Mouse (Mus musculus) spleen, postnatal 10 days (tissue): ENCODE data around the gene Exoc6b.
A peak's percentile ranks its signal among the peaks of the same experiment; 100 is the strongest.

Experiments
- DNase-seq, 2 experiments: peaks; one replicate each; pipeline ENCODE4 v3.0.0; 2021 to 2022; ENCODE audit warnings: low spot score in 2 of 2

Exoc6b gene

DNA sequence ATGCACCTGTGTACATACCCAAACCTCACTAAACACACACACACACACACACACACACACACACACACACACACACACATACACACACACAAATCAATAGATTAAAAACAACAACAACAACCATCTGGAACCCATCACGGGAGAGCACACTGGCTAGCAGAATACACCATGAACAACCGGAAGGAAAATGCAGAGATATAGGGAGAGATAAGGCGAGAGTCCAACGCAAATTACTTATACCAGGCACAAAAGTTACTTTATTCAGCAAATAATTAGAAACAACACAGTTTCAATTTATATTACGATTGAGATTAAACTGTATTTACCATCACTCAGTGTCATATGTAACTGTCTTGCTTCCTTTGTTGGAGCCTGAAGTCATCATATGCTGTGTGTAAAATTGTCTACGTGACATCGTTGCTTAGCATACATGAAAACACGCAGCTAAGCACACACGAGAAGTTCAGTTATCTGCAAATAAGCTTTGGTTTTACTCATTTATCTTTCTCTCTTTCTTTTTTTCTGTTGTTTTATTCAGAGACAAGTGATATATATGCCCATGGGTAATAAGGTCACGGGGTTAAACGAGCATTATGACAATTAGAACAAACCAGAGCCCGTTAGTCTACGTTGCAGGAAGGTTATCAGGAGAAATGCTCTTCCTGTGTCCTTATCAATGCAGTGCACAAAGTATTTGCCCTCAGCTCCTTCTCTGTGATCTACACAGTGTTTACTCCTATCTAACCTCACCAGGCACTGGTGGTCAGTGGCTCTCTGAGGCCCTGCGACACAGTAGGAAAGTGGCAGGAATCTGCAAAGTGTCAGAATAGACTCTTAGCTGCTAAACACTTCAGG lies 186.4 kb downstream of the Exoc6b start:
- no peak for DNase-seq

DNA sequence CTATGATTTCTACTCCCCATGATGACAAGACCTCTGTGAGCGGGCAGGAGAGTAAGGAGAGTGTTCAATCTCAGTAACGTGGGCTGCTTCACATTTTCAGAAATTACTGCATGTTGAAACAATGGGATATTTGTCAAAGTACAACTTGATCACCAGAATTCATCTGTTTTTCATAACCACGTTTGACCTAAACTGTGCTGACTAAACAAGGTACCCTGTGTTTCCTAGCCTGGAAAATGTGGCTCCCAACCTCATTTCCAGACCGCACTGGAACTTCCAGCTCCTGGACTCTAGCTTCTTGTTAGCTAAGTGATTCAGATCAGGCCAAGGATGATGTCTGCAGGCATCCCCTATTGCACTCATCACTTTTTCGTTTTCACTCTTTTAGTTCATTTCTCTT lies 193.4 kb downstream of the Exoc6b start:
- DNase-seq, result no peak

DNA sequence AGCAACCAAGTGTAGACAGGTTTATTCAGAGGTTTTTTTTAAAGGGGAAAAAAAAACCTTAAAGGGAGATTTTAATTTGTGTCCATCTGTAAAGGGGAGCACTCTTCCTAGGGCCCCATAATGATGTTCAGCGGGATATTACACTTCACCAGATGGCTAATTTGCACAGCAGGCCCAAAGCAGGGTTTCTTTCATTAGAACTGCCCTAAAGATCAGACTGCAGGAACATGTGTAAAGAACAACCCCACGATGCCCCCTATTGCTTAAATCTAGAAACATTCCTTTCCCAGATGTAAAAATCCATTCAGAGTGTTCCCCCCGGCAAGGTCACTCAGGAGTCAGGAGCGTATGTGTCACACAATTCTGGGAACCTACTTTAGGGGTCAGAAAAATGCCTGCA lies 202.2 kb downstream of the Exoc6b start:
- no peak for DNase-seq

DNA sequence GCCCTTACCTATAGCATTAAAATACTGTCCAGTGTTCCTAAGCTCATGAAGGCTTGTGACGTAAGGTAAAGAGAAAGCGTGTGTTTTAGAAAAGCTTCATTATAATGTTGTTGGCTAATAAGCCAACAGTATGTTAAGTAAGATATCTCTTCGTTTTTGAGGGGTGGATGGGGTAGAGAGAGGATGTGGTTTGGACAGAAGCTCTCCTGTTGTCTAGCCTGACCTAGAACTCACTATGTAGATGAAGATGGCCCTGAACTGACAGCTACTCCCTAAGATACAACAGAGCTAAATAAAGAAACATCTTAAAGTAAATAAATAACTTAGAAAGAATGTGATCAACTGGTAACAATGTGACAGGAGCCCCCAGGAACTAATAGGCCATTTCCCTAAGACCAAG lies 204.7 kb downstream of the Exoc6b start:
- DNase-seq, result no peak

DNA sequence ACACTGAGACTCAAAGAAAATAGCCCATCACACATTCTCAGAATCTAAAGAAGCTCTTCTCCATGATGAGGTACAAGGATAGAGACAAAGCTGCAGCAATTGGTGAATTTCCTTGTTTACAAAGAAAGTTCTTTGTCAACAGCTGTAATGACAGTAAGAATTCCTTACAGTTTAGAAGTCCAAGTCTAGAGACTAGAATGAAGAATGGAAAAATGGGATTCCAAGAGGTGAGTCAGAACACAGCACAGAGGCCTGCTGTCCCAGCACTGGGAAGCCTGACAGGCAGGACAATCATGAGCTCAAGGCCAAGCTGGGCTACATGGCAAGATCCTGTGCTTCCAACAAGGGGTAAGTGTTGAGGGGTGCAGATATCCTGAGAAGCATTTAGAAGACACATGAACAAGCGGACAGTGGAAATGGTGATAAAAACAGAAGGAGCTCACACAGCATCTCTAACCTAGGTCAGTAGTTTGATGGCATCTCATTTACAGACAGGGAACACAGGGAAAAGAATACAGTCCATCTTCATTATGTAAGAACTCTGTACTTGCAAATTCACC lies 205.4 kb downstream of the Exoc6b start:
- no peak for DNase-seq

DNA sequence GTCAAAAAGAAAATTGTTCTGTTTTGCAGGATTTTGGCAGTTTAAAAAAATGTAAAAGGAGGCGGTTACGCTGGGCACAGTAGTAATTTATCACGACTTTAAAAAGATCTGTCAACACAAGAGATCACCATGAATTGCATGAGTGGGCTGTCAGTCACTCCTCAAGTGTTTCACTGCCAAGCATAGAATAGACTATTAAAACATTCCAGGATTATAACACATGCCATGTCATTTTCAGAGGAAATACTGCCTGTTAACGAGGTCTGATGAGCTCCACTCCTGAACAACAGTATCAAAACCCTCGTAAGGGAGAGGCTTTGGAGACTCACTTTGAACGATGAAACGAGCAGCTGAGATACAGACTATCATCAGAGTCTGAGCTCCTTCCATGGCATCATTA lies 223.6 kb downstream of the Exoc6b start:
- DNase-seq, result no peak

DNA sequence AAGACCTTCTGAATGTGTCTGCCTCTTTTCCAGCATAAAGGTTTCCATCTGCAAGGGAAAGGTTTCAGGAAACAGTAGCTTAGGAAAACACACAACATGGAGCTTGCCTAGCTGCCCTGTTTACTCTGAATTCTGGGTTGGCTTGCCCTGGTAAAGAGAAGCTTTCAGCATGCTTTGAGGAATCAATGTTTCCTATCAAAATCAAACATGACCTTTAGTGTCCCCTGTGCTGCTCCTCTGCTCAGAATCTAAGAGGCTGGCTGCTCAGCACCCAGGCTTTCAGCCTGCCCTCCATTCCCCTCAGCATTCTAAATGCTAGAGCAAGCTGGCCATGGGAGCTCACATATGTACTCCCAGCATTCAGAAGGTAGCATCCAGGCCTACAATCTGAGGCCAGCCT lies 228.2 kb downstream of the Exoc6b start:
- DNase-seq, result no peak

DNA sequence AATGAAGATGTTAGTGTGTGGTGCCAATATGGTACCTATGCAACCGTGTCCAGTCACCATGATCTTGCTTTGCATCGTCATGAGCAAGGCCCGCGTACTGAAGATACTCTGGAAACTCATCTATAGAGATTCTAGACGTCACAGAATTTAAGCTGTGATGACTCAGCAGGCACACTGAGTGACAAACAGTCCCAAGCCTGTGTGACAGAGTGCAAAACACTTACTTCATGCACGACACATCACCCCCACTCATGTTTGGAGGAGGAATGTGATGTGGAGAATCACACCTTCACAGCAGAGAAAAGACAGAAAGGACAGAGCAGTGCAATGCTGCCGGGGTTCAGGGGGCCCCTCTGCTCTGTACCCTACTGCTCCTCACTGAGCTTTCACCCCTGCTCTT lies 261.8 kb downstream of the Exoc6b start:
- no peak for DNase-seq

DNA sequence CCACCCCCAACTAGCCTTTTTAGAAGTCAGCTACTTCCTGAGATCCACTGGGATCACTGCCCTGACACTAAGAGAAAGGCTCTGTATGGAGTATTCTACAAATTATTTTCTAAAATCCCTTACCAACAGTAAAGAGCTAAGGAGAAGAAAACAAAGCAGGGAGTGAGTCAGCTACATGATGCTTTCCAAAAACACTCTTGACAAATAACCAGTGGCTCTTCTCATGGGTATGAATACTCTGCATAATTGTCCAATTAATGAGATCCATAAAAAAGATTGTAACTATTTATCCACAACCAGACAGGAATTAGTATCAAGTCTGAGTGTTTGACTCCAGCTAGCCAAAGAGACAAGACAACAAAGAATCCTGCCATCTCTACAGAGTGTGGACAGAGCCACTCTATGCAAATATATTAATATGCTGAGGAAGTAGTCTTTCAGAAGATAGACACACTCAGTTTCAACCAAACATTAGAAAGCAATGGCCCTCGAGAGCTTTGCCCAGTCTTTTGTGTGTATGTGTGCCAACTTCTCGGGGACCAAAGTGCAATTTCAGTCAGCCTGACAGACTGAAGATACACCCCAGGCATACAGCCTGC lies 263.1 kb downstream of the Exoc6b start:
- DNase-seq, result no peak

DNA sequence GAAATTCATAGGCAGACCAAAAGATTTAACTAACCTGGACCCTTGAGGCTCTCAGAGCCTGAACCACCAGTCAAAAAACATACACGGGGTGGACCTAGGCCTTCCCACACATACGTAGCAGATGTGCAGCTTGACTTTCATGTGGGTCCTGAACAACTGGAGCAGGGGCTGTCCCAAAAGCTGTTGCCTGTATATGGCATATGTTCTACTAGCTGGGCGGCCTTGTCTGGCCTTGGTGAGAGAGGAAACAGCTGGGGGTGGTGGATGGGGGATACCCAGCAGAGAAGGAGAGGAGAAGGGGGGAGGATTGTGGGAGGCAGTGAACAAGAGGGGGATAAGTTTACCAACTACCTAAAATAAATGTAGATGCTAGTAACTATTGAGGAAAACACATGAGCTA lies 270.6 kb downstream of the Exoc6b start:
- DNase-seq, result no peak

DNA sequence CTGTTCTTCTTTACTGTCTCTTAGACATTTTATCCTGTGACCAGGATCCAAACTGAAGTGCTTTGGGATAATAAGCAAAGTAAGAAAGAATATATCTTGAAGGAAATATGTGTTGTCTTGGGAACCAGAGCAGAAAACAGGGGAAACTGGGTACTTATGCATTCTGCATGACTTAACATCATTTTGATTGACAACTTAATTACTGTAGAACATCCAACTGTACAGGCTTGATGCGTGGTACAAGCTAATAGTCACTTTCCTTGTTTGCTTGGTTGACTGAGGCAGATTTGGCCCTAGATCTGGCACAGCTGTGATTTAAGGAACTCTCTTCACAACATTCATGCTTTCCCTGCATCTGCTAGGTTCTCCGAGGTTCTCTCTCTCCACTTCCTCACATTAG lies 285.3 kb downstream of the Exoc6b start:
- no peak for DNase-seq

DNA sequence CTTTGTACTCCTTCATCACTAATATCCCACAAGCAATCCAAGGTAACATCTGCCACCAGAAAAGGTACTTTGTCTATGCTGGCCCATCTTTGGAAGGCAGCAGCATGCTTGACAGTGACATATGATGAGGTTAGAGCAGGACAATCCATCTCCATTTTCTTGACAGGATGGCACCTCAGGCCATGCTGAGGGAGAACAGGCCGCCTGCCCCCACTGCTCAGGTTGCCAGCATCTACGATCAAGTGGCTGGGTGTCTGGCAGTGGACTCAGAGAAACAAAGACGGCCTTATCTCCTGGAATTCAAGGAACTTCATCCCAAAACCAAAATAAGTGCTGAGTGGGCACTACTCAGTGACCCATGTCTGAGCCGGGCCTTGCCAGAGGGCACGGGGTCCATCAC lies 289.3 kb downstream of the Exoc6b start:
- DNase-seq, result no peak

DNA sequence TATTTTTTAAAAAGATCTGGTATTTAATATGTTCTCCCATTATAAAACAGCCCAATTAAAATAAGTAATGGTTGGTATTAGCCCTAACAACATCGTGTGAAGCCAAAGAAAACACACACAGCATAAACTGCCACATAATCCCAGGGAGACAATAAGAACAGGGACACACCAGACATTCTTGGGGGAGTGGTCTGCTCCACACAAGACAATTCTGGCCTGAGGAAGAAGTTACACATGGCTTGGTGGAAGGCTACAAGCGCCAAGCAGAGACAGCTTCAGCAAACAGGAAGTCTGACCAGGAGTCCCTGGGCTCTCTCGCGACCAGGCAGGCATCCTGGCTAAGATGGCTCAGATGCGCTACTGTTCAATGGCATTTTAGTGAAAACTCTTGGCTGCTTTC lies 290.3 kb downstream of the Exoc6b start:
- DNase-seq, result no peak

DNA sequence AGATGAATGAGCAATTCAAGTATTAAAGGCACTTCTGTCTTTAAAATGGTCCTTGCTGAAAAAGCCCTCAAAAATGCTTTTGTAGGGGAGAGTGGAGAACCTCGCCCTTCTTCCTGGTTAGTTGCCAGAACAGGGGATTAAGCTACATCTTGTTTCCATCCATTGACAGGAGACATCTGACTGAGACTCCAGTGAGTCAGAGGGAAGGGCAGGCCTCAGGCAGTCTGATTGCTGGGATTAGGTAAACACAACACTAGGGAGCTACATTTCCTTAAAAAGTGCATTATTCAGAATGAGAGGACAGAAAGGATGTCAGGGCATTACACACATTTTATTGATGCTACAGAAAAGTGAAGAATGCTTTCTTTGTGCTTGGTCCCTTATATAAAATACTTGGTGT lies 293.4 kb downstream of the Exoc6b start:
- DNase-seq, result no peak

DNA sequence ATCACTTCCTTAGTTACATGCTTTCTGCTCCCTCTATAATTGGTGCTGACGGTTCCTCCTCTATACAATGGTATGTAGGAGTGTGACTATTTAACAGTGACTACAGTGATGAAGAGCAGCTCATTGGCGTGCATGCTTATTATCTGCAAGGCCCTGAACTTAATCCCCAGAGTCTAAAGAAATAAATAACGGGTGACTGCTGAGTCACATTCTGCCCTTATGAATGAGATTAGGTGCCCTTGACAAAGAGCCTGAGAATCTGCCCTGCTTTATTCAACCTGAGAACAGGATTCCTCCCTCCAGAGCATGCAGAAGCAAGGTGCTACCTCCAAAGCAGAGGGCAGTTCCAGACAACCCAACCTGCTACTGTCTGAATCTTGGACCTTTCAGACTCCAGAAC lies 314.0 kb downstream of the Exoc6b start:
- no peak for DNase-seq

DNA sequence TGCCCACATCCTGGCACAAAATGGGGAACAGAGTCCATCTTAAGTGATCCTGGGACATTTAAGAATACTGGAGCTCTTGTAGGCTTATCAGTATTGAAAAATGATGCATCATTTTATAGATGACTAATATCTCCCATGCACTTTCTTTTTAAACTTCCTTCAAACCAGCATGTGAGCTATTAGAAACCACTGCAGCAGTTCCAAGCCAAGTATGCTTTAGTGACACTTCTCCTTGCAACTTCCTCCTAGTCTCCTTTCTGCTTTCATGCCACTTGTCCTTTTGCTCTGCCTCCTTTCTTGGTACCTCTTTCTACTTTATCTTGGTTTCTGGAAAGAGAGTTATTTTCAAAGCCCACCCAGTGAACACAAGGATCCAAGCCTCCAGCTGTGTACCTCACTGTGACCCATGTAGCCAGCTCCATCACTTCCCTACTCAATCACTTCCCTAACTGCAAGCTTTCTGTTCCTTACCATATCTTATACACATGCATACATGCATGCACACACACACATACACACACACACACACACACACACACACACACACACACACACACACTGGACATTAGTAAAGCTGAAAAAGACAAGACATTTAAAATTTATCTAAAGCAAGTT lies 316.4 kb downstream of the Exoc6b start:
- DNase-seq, result no peak

DNA sequence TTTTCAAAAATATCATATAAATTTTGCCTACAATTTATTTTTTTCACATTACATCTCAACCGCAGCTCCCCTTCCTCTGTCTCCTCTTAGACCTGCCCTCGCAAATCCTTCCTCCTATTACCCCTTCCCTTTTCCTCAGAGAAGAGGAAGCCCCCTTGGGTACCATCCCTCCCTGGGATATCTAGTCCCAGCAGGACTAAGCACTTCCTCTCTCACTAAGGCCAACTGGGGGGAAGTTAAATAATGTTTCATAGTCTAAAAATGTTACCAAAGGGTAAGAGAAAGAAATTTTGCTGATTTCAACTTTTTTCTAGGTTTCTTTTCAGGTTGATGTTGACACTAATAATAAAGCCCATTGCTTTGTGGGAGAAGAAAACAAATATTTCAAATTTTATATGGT lies 317.9 kb downstream of the Exoc6b start:
- no peak for DNase-seq

DNA sequence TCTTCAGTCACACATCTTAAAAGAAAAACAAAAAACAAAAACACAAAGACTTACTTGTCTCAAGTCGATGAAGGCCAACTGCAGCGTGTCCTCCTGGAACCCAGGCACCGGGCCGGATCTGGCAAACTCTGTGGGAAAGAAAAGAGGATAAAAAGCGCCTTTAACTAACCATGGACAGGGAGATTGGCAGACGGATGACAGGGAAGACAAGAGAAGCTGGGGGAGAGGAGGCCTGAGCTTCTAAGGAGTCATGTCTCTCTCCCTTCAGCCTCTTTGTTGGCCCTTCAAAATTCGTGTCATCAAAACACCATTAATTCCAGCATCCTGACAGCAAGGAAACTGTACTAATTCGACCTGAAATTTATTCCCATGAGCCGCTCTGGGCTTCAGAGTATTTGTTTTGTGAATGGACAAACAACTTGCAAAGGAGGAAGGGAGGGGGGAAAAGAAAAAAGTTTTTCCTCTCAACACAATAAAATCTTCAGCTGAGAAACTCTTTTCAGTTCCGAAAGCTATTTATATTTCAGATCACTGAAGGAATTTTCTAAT lies 322.4 kb downstream of the Exoc6b start:
- DNase-seq, result no peak

DNA sequence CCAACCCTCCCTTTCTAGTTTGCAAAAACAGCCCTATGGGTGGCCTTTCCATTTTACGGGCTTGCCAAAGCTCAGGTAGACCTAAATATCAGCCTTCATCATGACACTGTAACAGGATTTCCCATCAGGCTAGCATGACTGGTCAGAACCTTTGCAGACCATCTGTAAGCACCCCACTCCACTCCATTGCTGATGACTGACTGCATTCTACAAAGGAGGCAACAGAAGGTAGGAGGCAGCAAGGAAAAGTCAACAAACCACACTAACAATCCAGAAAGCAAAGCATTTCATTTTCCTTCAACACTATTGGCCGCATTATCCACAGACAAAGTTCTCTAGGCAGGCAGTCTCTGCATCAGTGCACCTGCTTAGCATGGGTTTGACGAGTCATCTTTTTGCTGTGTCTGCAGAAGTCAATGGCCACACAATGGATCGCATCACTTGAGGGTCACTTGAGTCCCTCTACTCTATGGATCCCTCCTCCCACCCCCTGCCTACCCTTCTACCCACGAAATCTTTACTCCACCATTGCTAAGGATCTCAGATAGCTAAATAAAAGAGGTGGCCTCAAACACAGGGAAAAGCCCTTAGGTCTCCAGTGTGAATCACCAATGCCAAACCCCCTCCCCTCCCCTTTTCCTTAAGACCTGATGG lies 323.0 kb downstream of the Exoc6b start:
- no peak for DNase-seq

DNA sequence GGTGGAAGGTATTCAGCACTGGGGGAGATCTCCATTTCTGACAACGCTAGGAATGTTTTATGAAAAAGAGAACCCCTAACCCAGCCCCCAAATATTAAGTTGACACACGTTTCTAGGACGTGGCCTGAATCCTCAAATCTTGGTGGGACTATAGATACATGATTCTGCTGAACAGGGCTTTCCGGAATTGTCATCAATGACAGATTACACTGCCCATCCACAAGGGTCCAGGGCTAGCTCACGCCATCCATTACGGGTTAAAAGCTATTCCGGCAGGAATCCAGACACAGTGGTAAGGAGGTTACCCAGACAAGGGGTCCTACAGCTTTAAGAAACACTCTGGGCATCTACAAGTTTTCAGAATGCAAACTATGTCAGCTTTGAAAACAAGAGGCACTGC lies 323.7 kb downstream of the Exoc6b start:
- no peak for DNase-seq

DNA sequence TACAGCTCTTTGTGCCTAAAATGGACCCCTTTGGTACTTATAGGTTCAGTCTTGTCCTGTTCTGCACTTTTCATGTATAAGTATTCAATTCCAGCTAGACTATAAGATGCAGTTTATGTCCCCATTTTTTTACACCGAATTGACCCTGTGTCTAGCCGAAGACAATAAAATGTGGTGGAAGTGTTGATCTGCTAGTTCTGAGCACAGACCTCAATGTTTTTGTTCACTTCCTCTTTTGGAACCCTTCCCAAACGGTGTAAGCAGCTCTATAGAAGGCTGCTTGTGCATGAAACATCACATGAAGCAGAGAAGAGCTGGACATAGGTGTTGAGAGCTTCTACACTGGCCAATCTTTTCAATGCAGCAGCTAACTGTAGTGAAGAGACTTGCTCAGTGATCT lies 327.1 kb downstream of the Exoc6b start:
- DNase-seq, result no peak

DNA sequence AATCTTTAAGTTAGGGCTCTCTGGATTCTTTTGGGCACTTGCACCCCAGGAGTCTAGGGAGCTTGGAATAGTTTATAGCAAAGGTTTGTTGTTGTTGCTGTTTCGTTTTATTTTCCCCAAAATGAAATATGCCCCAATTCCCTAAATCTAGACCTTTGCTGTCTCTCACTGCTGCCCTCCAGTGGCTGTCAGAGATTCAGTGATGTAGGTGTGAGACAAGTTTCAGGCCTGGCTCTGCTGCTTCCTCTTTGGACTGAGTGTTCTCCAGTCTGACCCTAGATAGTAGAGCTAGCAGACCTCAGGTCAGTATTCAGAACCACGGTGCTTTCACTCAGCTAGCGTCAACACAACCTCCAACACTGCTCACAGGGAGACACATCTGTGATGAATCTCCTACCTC lies 332.4 kb downstream of the Exoc6b start:
- peak; percentile 7 to 57 for DNase-seq
